Mouse (Mus musculus): ENCODE data around the gene Sgsm1.

Gene Sgsm1

GRCm38 (mm10) chr5:113329463-113329862 lies 18.9 kb upstream of the Sgsm1 start:
- in situ Hi-C loops (cut with MboI; ENCODE audit: unreplicated experiment in 2 of 2): no loop called here

- in situ Hi-C loops (cut with MboI; ENCODE audit: unreplicated experiment in 2 of 2): no loop called here
Measured at GRCm38 (mm10) chr5:113323784-113324638, 13.4 kb upstream of the Sgsm1 start.

- in situ Hi-C loops (cut with MboI; ENCODE audit: unreplicated experiment in 2 of 2): no loop called here
Measured at GRCm38 (mm10) chr5:113313998-113314397, 3.4 kb upstream of the Sgsm1 start.

- in situ Hi-C loops (cut with MboI; ENCODE audit: unreplicated experiment in 2 of 2): no loop called here
Measured at GRCm38 (mm10) chr5:113309491-113310376, 852 bp downstream of the Sgsm1 start.

GRCm38 (mm10) chr5:113306750-113307477 lies 3.7 kb downstream of the Sgsm1 start:
- in situ Hi-C loops (cut with MboI; ENCODE audit: unreplicated experiment in 2 of 2): no loop called here

- in situ Hi-C loops (cut with MboI; ENCODE audit: unreplicated experiment in 2 of 2): no loop called here
Measured at GRCm38 (mm10) chr5:113304527-113304926, 6.1 kb downstream of the Sgsm1 start.

GRCm38 (mm10) chr5:113301841-113302240 lies 8.7 kb downstream of the Sgsm1 start:
- in situ Hi-C loops (cut with MboI; ENCODE audit: unreplicated experiment in 2 of 2): no loop called here

GRCm38 (mm10) chr5:113300148-113300889 lies 10.3 kb downstream of the Sgsm1 start:
- in situ Hi-C loops (cut with MboI; ENCODE audit: unreplicated experiment in 2 of 2): no loop called here

- in situ Hi-C loops (cut with MboI; ENCODE audit: unreplicated experiment in 2 of 2): no loop called here
Measured at GRCm38 (mm10) chr5:113299433-113299832, 11.2 kb downstream of the Sgsm1 start.

- in situ Hi-C loops (cut with MboI; ENCODE audit: unreplicated experiment in 2 of 2): no loop called here
Measured at GRCm38 (mm10) chr5:113298826-113299225, 11.8 kb downstream of the Sgsm1 start.

- in situ Hi-C loops (cut with MboI; ENCODE audit: unreplicated experiment in 2 of 2): no loop called here
Measured at GRCm38 (mm10) chr5:113298040-113298439, 12.5 kb downstream of the Sgsm1 start.

- in situ Hi-C loops (cut with MboI; ENCODE audit: unreplicated experiment in 2 of 2): no loop called here
Measured at GRCm38 (mm10) chr5:113295791-113296190, 14.8 kb downstream of the Sgsm1 start.

GRCm38 (mm10) chr5:113294575-113294974 lies 16.0 kb downstream of the Sgsm1 start:
- in situ Hi-C loops (cut with MboI; ENCODE audit: unreplicated experiment in 2 of 2): no loop called here

- in situ Hi-C loops (cut with MboI; ENCODE audit: unreplicated experiment in 2 of 2): no loop called here
Measured at GRCm38 (mm10) chr5:113293446-113293845, 17.1 kb downstream of the Sgsm1 start.

- in situ Hi-C loops (cut with MboI; ENCODE audit: unreplicated experiment in 2 of 2): no loop called here
Measured at GRCm38 (mm10) chr5:113292832-113293231, 17.8 kb downstream of the Sgsm1 start.

- in situ Hi-C loops (cut with MboI; ENCODE audit: unreplicated experiment in 2 of 2): no loop called here
Measured at GRCm38 (mm10) chr5:113292179-113292578, 18.4 kb downstream of the Sgsm1 start.

GRCm38 (mm10) chr5:113291125-113291524 lies 19.5 kb downstream of the Sgsm1 start:
- in situ Hi-C loops (cut with MboI; ENCODE audit: unreplicated experiment in 2 of 2): no loop called here

- in situ Hi-C loops (cut with MboI; ENCODE audit: unreplicated experiment in 2 of 2): no loop called here
Measured at GRCm38 (mm10) chr5:113290149-113290548, 20.4 kb downstream of the Sgsm1 start.

GRCm38 (mm10) chr5:113288490-113288889 lies 22.1 kb downstream of the Sgsm1 start:
- in situ Hi-C loops (cut with MboI; ENCODE audit: unreplicated experiment in 2 of 2): loop anchor here in 1 of 2 experiments (10.0 kb wide), 3 partner anchors 104 to 446 kb away; partner anchors contain the start of gene Ficd

- in situ Hi-C loops (cut with MboI; ENCODE audit: unreplicated experiment in 2 of 2): loop anchor here in 1 of 2 experiments (10.0 kb wide), 3 partner anchors 103 to 447 kb away; partner anchors contain the start of gene Ficd
Measured at GRCm38 (mm10) chr5:113287762-113288161, 22.8 kb downstream of the Sgsm1 start.
